In the genomic region with DNA sequence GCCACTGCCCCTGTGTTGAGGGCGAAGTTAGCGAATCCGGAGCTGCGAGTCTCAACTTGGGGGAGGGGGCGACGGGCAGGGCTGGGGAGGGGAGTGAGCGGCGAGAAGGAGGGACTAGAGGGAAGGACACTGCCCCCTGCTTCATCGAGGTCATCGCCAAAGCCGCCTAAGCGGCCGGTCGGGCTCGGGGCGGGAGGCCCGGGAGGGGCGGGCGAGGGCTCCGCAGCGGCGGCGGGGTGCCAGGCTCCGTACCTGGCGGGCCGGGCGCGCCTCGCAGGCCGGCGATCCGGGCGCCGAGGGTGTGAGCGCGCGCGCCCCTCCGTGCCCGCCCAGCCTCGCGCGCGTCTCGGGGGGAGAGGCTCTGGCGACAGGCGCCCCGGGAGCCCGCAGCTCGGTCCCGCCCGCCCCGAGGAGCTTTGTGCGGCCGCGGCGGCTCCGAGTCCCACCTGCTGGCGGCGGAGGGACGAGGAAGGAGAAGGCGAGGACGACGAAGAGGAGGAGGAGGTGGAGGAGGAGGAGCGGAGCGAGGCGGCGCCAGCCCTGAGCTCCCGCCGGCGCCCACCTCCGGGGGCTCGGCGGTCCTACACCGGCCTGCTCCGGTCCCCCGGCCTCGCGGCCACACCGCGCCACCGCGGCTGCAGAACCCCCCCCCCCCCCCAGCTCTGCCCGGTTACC, we compare ENCODE assay signal across 10 mouse cellular contexts. TPM values are rescaled to one million over a fixed set of nuclear protein-coding genes. Genes with fewer than 3 reads are reported as not detected.
DNase-seq lines count a peak whose midpoint lies in the region; ATAC-seq and TF ChIP-seq lines count a peak whose summit lies in the region.
"Had no signal": no experiment of that assay in that cellular context is flagged by ENCODE, and none has a peak within 500 bp of the region (broad histone marks: within the 10 kb centered on the region; RNA-seq: fewer than 3 reads in every experiment).

A gene (plus strand): TSS at position 400 of the 675 bp plus-strand sequence.

- peak; percentile 92 for ATAC-seq in forebrain, embryonic 12.5 days (ENCODE audit: low FRiP score)
- peak; percentile 88 for ATAC-seq in intestine, embryonic 15.5 days
- ATAC-seq in midbrain, embryonic 12.5 days (ENCODE audit: low FRiP score, low read depth), result peak; percentile 92

- H3K4me2 ChIP-seq in forebrain, embryonic 12.5 days, result peak within 1 kb of the TSS; percentile 95
- H3K4me2 ChIP-seq in intestine, embryonic 15.5 days (replicated peaks), result peak within 1 kb of the TSS; percentile 99
- peak within 1 kb of the TSS; percentile 88 for H3K4me2 ChIP-seq in midbrain, embryonic 12.5 days (replicated peaks)

- H3K27ac ChIP-seq in heart, adult 2 months, result no peak within 1 kb of the TSS
- H3K27ac ChIP-seq in forebrain, embryonic 12.5 days, result peak within 1 kb of the TSS; percentile 88
- H3K27ac ChIP-seq in intestine, embryonic 15.5 days, result peak within 1 kb of the TSS; percentile 67; the same call in 1 of the 2 replicates
- peak within 1 kb of the TSS; percentile 87 for H3K27ac ChIP-seq in midbrain, embryonic 12.5 days (replicated peaks)
- H3K27ac ChIP-seq: macrophage had no signal

- under 1% methylated on average over 47 of the region's 84 CpGs for WGBS in heart, adult 2 months
- WGBS in forebrain, embryonic 12.5 days, result under 1% methylated on average over 49 of the region's 84 CpGs
- WGBS in intestine, embryonic 15.5 days, result under 1% methylated on average over 63 of the region's 84 CpGs
- WGBS in midbrain, embryonic 12.5 days, result under 1% methylated on average over 29 of the region's 84 CpGs

- no peaks in the 10 kb centered on the region for H3K79me2 ChIP-seq in heart, adult 2 months (replicated peaks; ENCODE audit: control insufficient read depth, insufficient read depth, low read length)

- no peak for TF ChIP-seq CTCF in heart, adult 2 months (IDR thresholded peaks at IDR 0.05)

- H3K9ac ChIP-seq in heart, adult 2 months (ENCODE audit: low read depth, low read length), result peak within 1 kb of the TSS; percentile 31; the same call in 1 of the 2 replicates
- H3K9ac ChIP-seq in forebrain, embryonic 12.5 days, result peak within 1 kb of the TSS; percentile 93
- H3K9ac ChIP-seq in intestine, embryonic 15.5 days, result peak within 1 kb of the TSS; percentile 69
- H3K9ac ChIP-seq in midbrain, embryonic 12.5 days (replicated peaks), result peak within 1 kb of the TSS; percentile 73

- no peak for TF ChIP-seq POLR2A in heart, adult 2 months (IDR thresholded peaks at IDR 0.05; ENCODE audit: insufficient read depth, low read depth, low read length)

- no peak for TF ChIP-seq EP300 in heart, adult 2 months (IDR thresholded peaks at IDR 0.05; ENCODE audit: insufficient read depth, low read depth, low read length)

- H3K9me3 ChIP-seq in forebrain, embryonic 12.5 days, result no peaks in the 10 kb centered on the region
- H3K9me3 ChIP-seq in intestine, embryonic 15.5 days, result no peaks in the 10 kb centered on the region
- H3K9me3 ChIP-seq in midbrain, embryonic 12.5 days, result no peaks in the 10 kb centered on the region

- peaks cover 12% of the 10 kb centered on the region for H3K27me3 ChIP-seq in heart, adult 2 months (ENCODE audit: control insufficient read depth, insufficient read depth, low read length)
- peaks cover 16% of the 10 kb centered on the region; the same call in 1 of the 2 replicates for H3K27me3 ChIP-seq in forebrain, embryonic 12.5 days
- no peaks in the 10 kb centered on the region for H3K27me3 ChIP-seq in intestine, embryonic 15.5 days (replicated peaks)
- peaks cover 9% of the 10 kb centered on the region for H3K27me3 ChIP-seq in midbrain, embryonic 12.5 days

- DNase-seq in heart, adult 2 months, result peak; percentile 15 to 31
- DNase-seq in heart, postnatal 25 days (ENCODE audit: low spot score), result no peak
- peak; percentile 40 for DNase-seq in brain, adult 2 months (ENCODE audit: low read depth, low spot score)
- peak; percentile 76 for DNase-seq in left cerebral cortex, postnatal 4 days
- peak; percentile 12 for DNase-seq in thymus, postnatal 25 days

- H3K4me3 ChIP-seq in heart, adult 2 months, result peak within 1 kb of the TSS; percentile 47
- H3K4me3 ChIP-seq in forebrain, embryonic 12.5 days (replicated peaks), result peak within 1 kb of the TSS; percentile 77
- peak within 1 kb of the TSS; percentile 76 for H3K4me3 ChIP-seq in intestine, embryonic 15.5 days (replicated peaks)
- peak within 1 kb of the TSS; percentile 81 for H3K4me3 ChIP-seq in midbrain, embryonic 12.5 days

- intact Hi-C loops in heart, adult 2 months (cut with DNase I), result no loop called here
- intact Hi-C loops in heart, postnatal 25 days (cut with DNase I), result no loop called here
- intact Hi-C loops in left cerebral cortex, postnatal 4 days (cut with DNase I), result loop anchor here (5.0 kb wide), 1 partner anchor 211 kb away; a partner anchor contains a TSS

- no peaks in the 10 kb centered on the region for H3K4me1 ChIP-seq in heart, adult 2 months (ENCODE audit: control insufficient read depth, insufficient read depth, low read length)
- H3K4me1 ChIP-seq in forebrain, embryonic 12.5 days, result peaks cover 16% of the 10 kb centered on the region
- peaks cover 8% of the 10 kb centered on the region; the same call in 1 of the 2 replicates for H3K4me1 ChIP-seq in intestine, embryonic 15.5 days (replicated peaks)
- H3K4me1 ChIP-seq in midbrain, embryonic 12.5 days, result peaks cover 19% of the 10 kb centered on the region

- H3K36me3 ChIP-seq in heart, adult 2 months (ENCODE audit: control insufficient read depth, insufficient read depth, low read length), result no peaks in the 10 kb centered on the region
- H3K36me3 ChIP-seq in forebrain, embryonic 12.5 days (replicated peaks), result no peaks in the 10 kb centered on the region
- no peaks in the 10 kb centered on the region for H3K36me3 ChIP-seq in intestine, embryonic 15.5 days
- H3K36me3 ChIP-seq in midbrain, embryonic 12.5 days, result no peaks in the 10 kb centered on the region
- H3K36me3 ChIP-seq: G1E had no signal

RNA-seq across cellular contexts. Expression of the gene that starts here (rescaled TPM):
- under 1 TPM; 0.42 to 0.45 TPM for total RNA-seq in heart, adult 2 months (2021)
- polyA plus RNA-seq in heart, adult 2 months (2012; rRNA removed), result 0.29 and 0.31 TPM in 2 replicates
- under 1 TPM; 0.61 to 0.62 TPM for total RNA-seq in heart, postnatal 25 days (2021)
- polyA plus RNA-seq in forebrain, embryonic 12.5 days (2016; fragmentation: Nextera tagmentation; extraction: Ambion mirVana), result 12.5 and 12.9 TPM in 2 replicates
- polyA plus RNA-seq in intestine, embryonic 15.5 days (2015; fragmentation: Nextera tagmentation; extraction: Ambion mirVana), result 1.7 TPM in 2 replicates
- total RNA-seq in left cerebral cortex, postnatal 4 days (2021), result 10 to 100 TPM; 57.4 to 61.9 TPM
- polyA plus RNA-seq in midbrain, embryonic 12.5 days (2016; fragmentation: Nextera tagmentation; extraction: Ambion mirVana), result 12.7 and 13.1 TPM in 2 replicates
- polyA plus RNA-seq: G1E, macrophage had no signal

Comparison
In these comparisons a context has a peak if more than half of its experiments do, and no peak if none do; other contexts are left out.
1. RNA of the gene that starts here (total RNA-seq): 57.4 to 61.9 TPM in left cerebral cortex, postnatal 4 days; 0.61 to 0.62 TPM in heart, postnatal 25 days and 0.42 to 0.45 TPM in heart, adult 2 months; every median in the first group is over 10 times any median in the second.
2. Peak in DNase-seq, H3K4me3 ChIP-seq and H3K9ac ChIP-seq in heart, adult 2 months; RNA of the gene not detected or under 1 TPM.
3. H3K9ac ChIP-seq: peak in every context shown above with its lines; median percentile 93 in forebrain, embryonic 12.5 days; 73 in midbrain, embryonic 12.5 days; 69 in intestine, embryonic 15.5 days; 31 in heart, adult 2 months.
4. Peak in every context shown above with its lines, with median percentiles within 50 percentile points of each other: H3K4me3 ChIP-seq, ATAC-seq and H3K4me2 ChIP-seq.